ENCODE assay signal across 7 mouse cellular contexts in the genomic region with DNA sequence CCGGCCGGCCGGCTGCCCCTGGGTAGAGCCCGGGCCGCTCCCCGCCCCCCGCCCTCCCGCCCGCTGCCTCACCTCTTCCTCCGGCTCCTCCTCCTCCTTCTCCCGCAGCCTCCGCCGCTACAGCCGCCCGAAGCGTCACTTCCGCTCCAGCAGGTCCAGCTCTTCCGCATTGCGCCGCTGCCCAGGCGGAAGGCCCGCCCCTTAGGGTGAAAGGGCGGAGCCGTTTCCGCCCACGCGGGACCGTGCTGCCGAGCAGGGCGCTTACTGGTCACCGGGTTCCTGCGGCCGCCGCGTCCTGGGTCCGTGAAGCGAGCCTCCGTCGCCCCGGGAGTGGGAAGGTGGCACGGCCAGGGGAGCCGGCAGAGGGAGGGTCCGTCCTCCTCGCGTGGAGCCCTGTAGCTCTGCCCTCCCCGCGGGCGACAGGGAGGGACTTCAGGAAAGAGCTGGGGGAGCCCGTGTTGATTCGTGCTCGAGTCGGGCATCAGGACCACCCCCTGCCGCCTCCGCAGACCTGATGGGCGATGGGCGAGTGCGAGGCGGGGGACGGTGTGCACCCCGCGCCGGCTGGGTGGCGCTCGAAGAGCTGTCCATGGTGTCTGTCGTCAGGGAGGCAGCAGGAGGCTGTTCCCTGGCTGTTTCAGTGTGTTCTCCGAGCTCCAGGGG. TPM values are rescaled to one million over a fixed set of nuclear protein-coding genes. Genes with fewer than 3 reads are reported as not detected.
DNase-seq lines count a peak whose midpoint lies in the region; ATAC-seq lines count a peak whose summit lies in the region.

A gene (minus strand): TSS at position 288 of the 663 bp plus-strand sequence.

- intact Hi-C loops in gastrocnemius, postnatal 36 days (cut with DNase I) = no loop called here
- intact Hi-C loops in left cerebral cortex, postnatal 25 days (cut with DNase I) = loop anchor here (1.0 kb wide), 2 partner anchors 33 to 77 kb away; a partner anchor contains a TSS

- H3K27me3 ChIP-seq in intestine, embryonic 15.5 days (replicated peaks) = no peaks in the 10 kb centered on the region
- no peaks in the 10 kb centered on the region for H3K27me3 ChIP-seq in midbrain, embryonic 10.5 days (ENCODE audit: low read depth, poor library complexity, severe bottlenecking)

- H3K9ac ChIP-seq in intestine, embryonic 15.5 days = peak within 1 kb of the TSS; percentile 76

- peak; percentile 97 for ATAC-seq in intestine, embryonic 15.5 days

- DNase-seq in adrenal gland, adult 18-20 months (ENCODE audit: low spot score in 2 of 2) = peak; percentile 91
- DNase-seq in embryo, embryonic 11 days = peak; percentile 96
- DNase-seq in gastrocnemius, postnatal 36 days = peak; percentile 86
- peak; percentile 95 to 96 for DNase-seq in left cerebral cortex, postnatal 25 days (ENCODE audit: low spot score in 2 of 2)
- peak; percentile 92 for DNase-seq in midbrain, embryonic 10.5 days (ENCODE audit: low spot score)
- peak; percentile 85 for DNase-seq in right cerebral cortex, postnatal 4 days

- WGBS in intestine, embryonic 15.5 days = under 1% methylated on average over 64 of the region's 66 CpGs
- WGBS in midbrain, embryonic 10.5 days = under 1% methylated on average over 59 of the region's 66 CpGs

- H3K4me1 ChIP-seq in intestine, embryonic 15.5 days (replicated peaks) = 0 out of 2 replicates have a peak, but pooled peaks cover 11% of the 10 kb centered on the region
- H3K4me1 ChIP-seq in midbrain, embryonic 10.5 days = peaks cover 21% of the 10 kb centered on the region

- peak within 1 kb of the TSS; percentile 68 for H3K4me2 ChIP-seq in intestine, embryonic 15.5 days (replicated peaks)

- peak within 1 kb of the TSS; percentile 82 for H3K4me3 ChIP-seq in intestine, embryonic 15.5 days (replicated peaks)
- peak within 1 kb of the TSS; percentile 88 for H3K4me3 ChIP-seq in midbrain, embryonic 10.5 days

- peaks cover 2% of the 10 kb centered on the region for H3K36me3 ChIP-seq in intestine, embryonic 15.5 days
- H3K36me3 ChIP-seq in midbrain, embryonic 10.5 days = peaks cover 31% of the 10 kb centered on the region

- H3K27ac ChIP-seq in intestine, embryonic 15.5 days = peak within 1 kb of the TSS; percentile 95
- peak within 1 kb of the TSS; percentile 90 for H3K27ac ChIP-seq in midbrain, embryonic 10.5 days (replicated peaks)

- no peaks in the 10 kb centered on the region for H3K9me3 ChIP-seq in intestine, embryonic 15.5 days
- no peaks in the 10 kb centered on the region for H3K9me3 ChIP-seq in midbrain, embryonic 10.5 days (replicated peaks)

RNA-seq across cellular contexts. Expression of the gene that starts here (rescaled TPM):
- total RNA-seq in adrenal gland, adult 18-20 months (2021) = 10 to 100 TPM; 52.2 to 58.5 TPM
- 10 to 100 TPM; 11.2 to 11.5 TPM for total RNA-seq in gastrocnemius, postnatal 36 days (2021)
- polyA plus RNA-seq in intestine, embryonic 15.5 days (2015; fragmentation: Nextera tagmentation; extraction: Ambion mirVana) = 11.5 and 14.8 TPM in 2 replicates
- total RNA-seq in left cerebral cortex, postnatal 25 days (2021) = 100 to 1,000 TPM; 329 to 335 TPM
- polyA plus RNA-seq in midbrain, embryonic 10.5 days (2016; fragmentation: Nextera tagmentation; extraction: Ambion mirVana) = 14.8 and 18.1 TPM in 2 replicates

Comparison
In these comparisons a context has a peak if more than half of its experiments do, and no peak if none do; other contexts are left out.
1. Peak in every context shown above with its lines: DNase-seq, ATAC-seq, H3K4me3 ChIP-seq and H3K27ac ChIP-seq.
2. RNA of the gene that starts here (total RNA-seq): 329 to 335 TPM in left cerebral cortex, postnatal 25 days; 52.2 to 58.5 TPM in adrenal gland, adult 18-20 months and 11.2 to 11.5 TPM in gastrocnemius, postnatal 36 days; every median in the first group is over 4 times any median in the second.